ENCODE assay signal across 8 mouse cellular contexts in genomic region chr19:5912103-5913006, GRCm38 (mm10). TPM values are rescaled to one million over a fixed set of nuclear protein-coding genes. Genes with fewer than 3 reads are reported as not detected.
DNase-seq lines count a peak whose midpoint lies in the region; ATAC-seq and TF ChIP-seq lines count a peak whose summit lies in the region.

No protein-coding gene starts in this region.

- peaks cover 9% of the 10 kb centered on the region for H3K79me2 ChIP-seq in heart, adult 2 months (replicated peaks; ENCODE audit: control insufficient read depth, insufficient read depth, low read length)

- intact Hi-C loops in heart, adult 2 months (cut with DNase I): loop anchor here (5.0 kb wide), 1 partner anchor 205 kb away; the partner anchor contains the start of gene Sac3d1

- peak overlapping the region; percentile 86 for H3K27ac ChIP-seq in embryonic facial prominence, embryonic 14.5 days (replicated peaks; ENCODE audit: low read depth, low read length)
- peak overlapping the region; percentile 93 for H3K27ac ChIP-seq in heart, adult 2 months
- H3K27ac ChIP-seq in limb, embryonic 13.5 days: peak overlapping the region; percentile 91
- H3K27ac ChIP-seq in midbrain, embryonic 16.5 days (ENCODE audit: low read length): peak overlapping the region; percentile 80

- peak overlapping the region; percentile 87 for H3K4me2 ChIP-seq in embryonic facial prominence, embryonic 14.5 days (ENCODE audit: low read depth, low read length)
- H3K4me2 ChIP-seq in limb, embryonic 13.5 days (replicated peaks): peak overlapping the region; percentile 88
- H3K4me2 ChIP-seq in midbrain, embryonic 16.5 days (ENCODE audit: low read length): peak overlapping the region; percentile 93

- TF ChIP-seq EP300 in heart, adult 2 months (IDR thresholded peaks at IDR 0.05; ENCODE audit: insufficient read depth, low read depth, low read length): peak; percentile 76

- peak; percentile 100 for DNase-seq in 3T3-L1 (ENCODE audit: low read depth, low spot score)
- peak; percentile 97 to 99 for DNase-seq in adrenal gland, postnatal 4 days (ENCODE audit: low spot score in 2 of 2)
- DNase-seq in embryonic facial prominence, embryonic 14.5 days (ENCODE audit: low spot score): peak; percentile 100
- peak; percentile 98 to 99 for DNase-seq in heart, adult 2 months
- peak; percentile 99 for DNase-seq in kidney, adult 8-10 months
- DNase-seq in spleen, postnatal 10 days (ENCODE audit: low spot score in 2 of 2): peak; percentile 95 to 99

- peak; percentile 96 for ATAC-seq in embryonic facial prominence, embryonic 14.5 days (ENCODE audit: low read depth)
- ATAC-seq in limb, embryonic 13.5 days (ENCODE audit: low FRiP score, low read depth): peak; percentile 95
- peak; percentile 94 for ATAC-seq in midbrain, embryonic 16.5 days

- peak; percentile 16; the same call in 1 of the 2 replicates for TF ChIP-seq CTCF in heart, adult 2 months (IDR thresholded peaks at IDR 0.05)

- WGBS in embryonic facial prominence, embryonic 14.5 days: under 1% methylated on average over 52 of the region's 59 CpGs
- WGBS in heart, adult 2 months: under 1% methylated on average over 59 of the region's 59 CpGs
- under 1% methylated on average over 59 of the region's 59 CpGs for WGBS in limb, embryonic 13.5 days
- under 1% methylated on average over 58 of the region's 59 CpGs for WGBS in midbrain, embryonic 16.5 days

- peak overlapping the region; percentile 77 for H3K4me3 ChIP-seq in embryonic facial prominence, embryonic 14.5 days (ENCODE audit: low read depth, low read length)
- peak overlapping the region; percentile 84 for H3K4me3 ChIP-seq in heart, adult 2 months
- H3K4me3 ChIP-seq in limb, embryonic 13.5 days: peak overlapping the region; percentile 99
- peak overlapping the region; percentile 94 for H3K4me3 ChIP-seq in midbrain, embryonic 16.5 days (ENCODE audit: low read depth, low read length)

- no peaks in the 10 kb centered on the region for H3K27me3 ChIP-seq in embryonic facial prominence, embryonic 14.5 days (replicated peaks; ENCODE audit: control insufficient read depth, insufficient read depth, low read length)
- no peaks in the 10 kb centered on the region for H3K27me3 ChIP-seq in heart, adult 2 months (ENCODE audit: control insufficient read depth, insufficient read depth, low read length)
- no peaks in the 10 kb centered on the region for H3K27me3 ChIP-seq in limb, embryonic 13.5 days
- H3K27me3 ChIP-seq in midbrain, embryonic 16.5 days (ENCODE audit: control insufficient read depth, insufficient read depth, low read depth, low read length): no peaks in the 10 kb centered on the region

- peaks cover 9% of the 10 kb centered on the region for H3K36me3 ChIP-seq in embryonic facial prominence, embryonic 14.5 days (ENCODE audit: control insufficient read depth, insufficient read depth, low read length)
- peaks cover 17% of the 10 kb centered on the region for H3K36me3 ChIP-seq in heart, adult 2 months (ENCODE audit: control insufficient read depth, insufficient read depth, low read length)
- peaks cover 12% of the 10 kb centered on the region; the same call in 1 of the 2 replicates for H3K36me3 ChIP-seq in limb, embryonic 13.5 days
- peaks cover 10% of the 10 kb centered on the region for H3K36me3 ChIP-seq in midbrain, embryonic 16.5 days (ENCODE audit: control insufficient read depth, insufficient read depth, low read length)

- peak overlapping the region; percentile 92 for H3K9ac ChIP-seq in embryonic facial prominence, embryonic 14.5 days (ENCODE audit: low read depth, low read length)
- H3K9ac ChIP-seq in heart, adult 2 months (ENCODE audit: low read depth, low read length): peak overlapping the region; percentile 99
- peak overlapping the region; percentile 97 for H3K9ac ChIP-seq in limb, embryonic 13.5 days
- H3K9ac ChIP-seq in midbrain, embryonic 16.5 days (ENCODE audit: low read depth, low read length): peak overlapping the region; percentile 89

- peaks cover 23% of the 10 kb centered on the region for H3K4me1 ChIP-seq in embryonic facial prominence, embryonic 14.5 days (ENCODE audit: control insufficient read depth, insufficient read depth, low read length)
- peaks cover 15% of the 10 kb centered on the region for H3K4me1 ChIP-seq in heart, adult 2 months (ENCODE audit: control insufficient read depth, insufficient read depth, low read length)
- H3K4me1 ChIP-seq in limb, embryonic 13.5 days: peaks cover 33% of the 10 kb centered on the region
- peaks cover 28% of the 10 kb centered on the region for H3K4me1 ChIP-seq in midbrain, embryonic 16.5 days (ENCODE audit: control insufficient read depth, insufficient read depth, low read length)

- no peaks in the 10 kb centered on the region for H3K9me3 ChIP-seq in embryonic facial prominence, embryonic 14.5 days (ENCODE audit: control insufficient read depth, low read length)
- H3K9me3 ChIP-seq in limb, embryonic 13.5 days: no peaks in the 10 kb centered on the region
- H3K9me3 ChIP-seq in midbrain, embryonic 16.5 days (replicated peaks; ENCODE audit: control insufficient read depth, low read length, poor library complexity, severe bottlenecking): no peaks in the 10 kb centered on the region

- peak; percentile 99 for TF ChIP-seq POLR2A in heart, adult 2 months (IDR thresholded peaks at IDR 0.05; ENCODE audit: insufficient read depth, low read depth, low read length)

RNA-seq across cellular contexts. Expression of gene Dpf2, which starts 0.5 kb away (rescaled TPM):
- total RNA-seq in adrenal gland, postnatal 4 days (2021): 100 to 1,000 TPM; 158 to 169 TPM
- 124 and 143 TPM in 2 replicates for polyA plus RNA-seq in embryonic facial prominence, embryonic 14.5 days (2014; fragmentation: Nextera tagmentation; extraction: Ambion mirVana)
- total RNA-seq in heart, adult 2 months (2021): 10 to 100 TPM; 82.3 to 83.5 TPM
- polyA plus RNA-seq in heart, adult 2 months (2012; rRNA removed): 71.8 and 104 TPM in 2 replicates
- 174 and 185 TPM in 2 replicates for polyA plus RNA-seq in limb, embryonic 13.5 days (2015; fragmentation: Nextera tagmentation; extraction: Ambion mirVana)
- 105 and 121 TPM in 2 replicates for polyA plus RNA-seq in midbrain, embryonic 16.5 days (2015; fragmentation: Nextera tagmentation; extraction: Ambion mirVana)

RNA-seq across cellular contexts. Expression of gene Cdc42ep2, which starts 12.3 kb away (rescaled TPM):
- 10 to 100 TPM; 11.4 TPM for total RNA-seq in adrenal gland, postnatal 4 days (2021)
- polyA plus RNA-seq in embryonic facial prominence, embryonic 14.5 days (2014; fragmentation: Nextera tagmentation; extraction: Ambion mirVana): 14.0 and 16.2 TPM in 2 replicates
- total RNA-seq in heart, adult 2 months (2021): 1 to 10 TPM; 8.0 to 8.4 TPM
- 11.7 and 19.0 TPM in 2 replicates for polyA plus RNA-seq in heart, adult 2 months (2012; rRNA removed)
- polyA plus RNA-seq in limb, embryonic 13.5 days (2015; fragmentation: Nextera tagmentation; extraction: Ambion mirVana): 4.7 and 5.3 TPM in 2 replicates
- 16.0 and 20.4 TPM in 2 replicates for polyA plus RNA-seq in midbrain, embryonic 16.5 days (2015; fragmentation: Nextera tagmentation; extraction: Ambion mirVana)

RNA-seq across cellular contexts. Expression of gene Tigd3, which starts 18.4 kb away (rescaled TPM):
- 1 to 10 TPM; 3.1 TPM for total RNA-seq in adrenal gland, postnatal 4 days (2021)
- polyA plus RNA-seq in embryonic facial prominence, embryonic 14.5 days (2014; fragmentation: Nextera tagmentation; extraction: Ambion mirVana): 1.4 and 2.0 TPM in 2 replicates
- under 1 TPM; 0.14 to 0.47 TPM for total RNA-seq in heart, adult 2 months (2021)
- polyA plus RNA-seq in heart, adult 2 months (2012; rRNA removed): 0.25 and 0.67 TPM in 2 replicates
- 4.7 and 5.5 TPM in 2 replicates for polyA plus RNA-seq in limb, embryonic 13.5 days (2015; fragmentation: Nextera tagmentation; extraction: Ambion mirVana)
- 13.4 and 14.6 TPM in 2 replicates for polyA plus RNA-seq in midbrain, embryonic 16.5 days (2015; fragmentation: Nextera tagmentation; extraction: Ambion mirVana)

RNA-seq across cellular contexts. Expression of gene Slc25a45, which starts 34.7 kb away (rescaled TPM):
- 10 to 100 TPM; 25.9 to 26.3 TPM for total RNA-seq in adrenal gland, postnatal 4 days (2021)
- 2.8 and 3.0 TPM in 2 replicates for polyA plus RNA-seq in embryonic facial prominence, embryonic 14.5 days (2014; fragmentation: Nextera tagmentation; extraction: Ambion mirVana)
- 1 to 10 TPM; 2.8 TPM for total RNA-seq in heart, adult 2 months (2021)
- polyA plus RNA-seq in heart, adult 2 months (2012; rRNA removed): 7.9 and 8.2 TPM in 2 replicates
- 2.3 and 2.4 TPM in 2 replicates for polyA plus RNA-seq in limb, embryonic 13.5 days (2015; fragmentation: Nextera tagmentation; extraction: Ambion mirVana)
- polyA plus RNA-seq in midbrain, embryonic 16.5 days (2015; fragmentation: Nextera tagmentation; extraction: Ambion mirVana): 2.0 and 2.2 TPM in 2 replicates

RNA-seq across cellular contexts. Expression of gene Frmd8, which starts 37.3 kb away (rescaled TPM):
- total RNA-seq in adrenal gland, postnatal 4 days (2021): 10 to 100 TPM; 42.4 to 45.9 TPM
- 20.6 and 25.8 TPM in 2 replicates for polyA plus RNA-seq in embryonic facial prominence, embryonic 14.5 days (2014; fragmentation: Nextera tagmentation; extraction: Ambion mirVana)
- total RNA-seq in heart, adult 2 months (2021): 1 to 10 TPM; 7.7 to 8.4 TPM
- polyA plus RNA-seq in heart, adult 2 months (2012; rRNA removed): 7.0 and 9.3 TPM in 2 replicates
- polyA plus RNA-seq in limb, embryonic 13.5 days (2015; fragmentation: Nextera tagmentation; extraction: Ambion mirVana): 30.1 and 32.2 TPM in 2 replicates
- 14.7 and 16.5 TPM in 2 replicates for polyA plus RNA-seq in midbrain, embryonic 16.5 days (2015; fragmentation: Nextera tagmentation; extraction: Ambion mirVana)

Comparison
In these comparisons a context has a peak if more than half of its experiments do, and no peak if none do; other contexts are left out.
1. Peak in every context shown above with its lines: DNase-seq, ATAC-seq, H3K4me3 ChIP-seq and H3K27ac ChIP-seq.